Mouse (Mus musculus): Measurements from ENCODE around the gene Letmd1. TPM values are rescaled to one million over a fixed set of nuclear protein-coding genes. Genes with fewer than 3 reads are reported as not detected.

Gene Letmd1
- polyA plus RNA-seq, 2 experiments = 27.9 to 62.4 TPM

DNA sequence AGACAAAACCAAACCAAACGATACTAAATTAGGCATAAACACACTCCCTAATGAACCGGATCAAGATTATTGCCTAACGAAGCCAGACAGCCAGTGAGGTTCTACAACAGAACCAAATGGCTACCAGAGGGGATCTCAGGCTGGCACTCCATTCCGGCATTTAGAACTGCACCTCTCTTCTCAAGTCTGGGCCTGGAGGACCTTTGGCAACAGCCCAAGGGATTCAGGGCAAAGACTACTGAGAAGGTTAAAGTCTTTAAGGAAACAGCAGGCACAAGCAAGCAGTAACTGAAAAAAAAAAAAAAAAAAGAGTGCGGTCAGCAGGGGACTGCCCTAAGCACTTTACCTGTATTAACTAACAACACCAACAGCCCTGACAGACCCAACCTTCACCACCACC is 6.7 kb upstream of the Letmd1 start:
- Histone ChIP-seq H3K4me1 (ENCODE audit: control insufficient read depth, insufficient read depth, low read length) (no peaks in the 10 kb centered on the region), H3K4me2 (replicated peaks; ENCODE audit: low read depth, low read length, severe bottlenecking) (no peak overlapping the region), H3K27ac (replicated peaks; ENCODE audit: low read depth, low read length) (no peak overlapping the region), H3K36me3 (ENCODE audit: control insufficient read depth, insufficient read depth, low read length) (no peaks in the 10 kb centered on the region), H3K9ac (ENCODE audit: low read depth, low read length, severe bottlenecking) (no peak overlapping the region), H3K4me3 (replicated peaks; ENCODE audit: low read length) (no peak overlapping the region), H3K9me3 (ENCODE audit: control insufficient read depth, low read length) (no peaks in the 10 kb centered on the region), H3K27me3 (ENCODE audit: control insufficient read depth, insufficient read depth, low read length) (no peaks in the 10 kb centered on the region)
- 82% methylated on average over 5 of the region's 5 CpGs for WGBS
- no peak for TF ChIP-seq POLR2A (IDR thresholded peaks at IDR 0.05; ENCODE audit: borderline replicate concordance, extremely low read depth, insufficient read depth, insufficient read length)
- DNase-seq (ENCODE audit: low spot score) (no peak), ATAC-seq (ENCODE audit: low FRiP score, low read depth) (no peak)

DNA sequence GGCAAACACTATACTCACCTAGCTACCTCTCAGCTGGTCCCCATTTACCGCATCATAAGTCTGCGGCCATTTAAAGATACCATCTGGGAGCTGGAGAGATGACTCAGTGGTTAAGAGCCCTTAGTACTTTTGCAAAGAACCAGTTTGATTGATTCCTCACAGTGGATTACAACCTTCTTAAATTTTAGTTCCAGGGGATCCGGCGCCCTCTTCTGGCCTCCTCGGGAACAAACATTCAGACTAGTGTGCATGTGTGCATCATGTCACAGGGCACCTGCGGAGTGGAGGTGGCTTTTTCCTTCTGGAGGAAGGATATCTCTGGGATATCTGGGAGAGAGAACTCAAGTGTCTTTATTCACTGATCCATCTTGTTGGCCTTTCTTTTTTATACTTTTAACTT is 5.1 kb upstream of the Letmd1 start:
- Histone ChIP-seq H3K27me3 (ENCODE audit: control insufficient read depth, insufficient read depth, low read length) (no peaks in the 10 kb centered on the region), H3K36me3 (ENCODE audit: control insufficient read depth, insufficient read depth, low read length) (no peaks in the 10 kb centered on the region), H3K4me3 (replicated peaks; ENCODE audit: low read length) (no peak overlapping the region), H3K4me2 (replicated peaks; ENCODE audit: low read depth, low read length, severe bottlenecking) (no peak overlapping the region), H3K4me1 (ENCODE audit: control insufficient read depth, insufficient read depth, low read length) (peaks cover 8% of the 10 kb centered on the region; the same call in 1 of the 2 replicates), H3K27ac (replicated peaks; ENCODE audit: low read depth, low read length) (no peak overlapping the region), H3K9ac (ENCODE audit: low read depth, low read length, severe bottlenecking) (no peak overlapping the region), H3K9me3 (ENCODE audit: control insufficient read depth, low read length) (no peaks in the 10 kb centered on the region)
- ATAC-seq (ENCODE audit: low FRiP score, low read depth) (0 out of 2 replicates have a peak, but pooled peaks have one; percentile 20), DNase-seq (ENCODE audit: low spot score) (peak; percentile 40)
- 23% methylated on average over 6 of the region's 6 CpGs for WGBS
- TF ChIP-seq POLR2A (IDR thresholded peaks at IDR 0.05; ENCODE audit: borderline replicate concordance, extremely low read depth, insufficient read depth, insufficient read length) = no peak

DNA sequence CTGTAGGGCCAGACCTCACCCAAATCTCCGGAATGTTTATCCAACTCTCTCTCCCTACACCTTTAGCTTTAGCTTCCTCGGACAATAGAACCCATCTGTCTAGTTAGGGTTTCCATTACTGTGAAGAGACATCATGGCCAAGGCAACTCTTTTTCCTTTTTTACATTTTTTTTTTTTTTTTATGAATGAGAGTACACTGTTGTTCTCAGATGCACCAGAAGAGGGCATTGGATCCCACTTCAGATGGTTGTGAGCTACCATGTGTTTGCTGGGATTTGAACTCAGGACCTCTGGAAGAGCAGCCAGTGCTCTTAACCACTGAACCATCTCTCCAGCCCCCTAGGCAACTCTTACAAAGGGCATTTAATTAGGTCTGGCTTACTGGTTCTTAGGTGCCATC is 3.4 kb upstream of the Letmd1 start:
- Histone ChIP-seq H3K4me1 (ENCODE audit: control insufficient read depth, insufficient read depth, low read length) (peaks cover 17% of the 10 kb centered on the region), H3K36me3 (ENCODE audit: control insufficient read depth, insufficient read depth, low read length) (no peaks in the 10 kb centered on the region), H3K9me3 (ENCODE audit: control insufficient read depth, low read length) (no peaks in the 10 kb centered on the region), H3K4me2 (replicated peaks; ENCODE audit: low read depth, low read length, severe bottlenecking) (no peak overlapping the region), H3K9ac (ENCODE audit: low read depth, low read length, severe bottlenecking) (no peak overlapping the region), H3K27ac (replicated peaks; ENCODE audit: low read depth, low read length) (no peak overlapping the region), H3K4me3 (replicated peaks; ENCODE audit: low read length) (no peak overlapping the region), H3K27me3 (ENCODE audit: control insufficient read depth, insufficient read depth, low read length) (no peaks in the 10 kb centered on the region)
- 76% methylated on average over 2 of the region's 2 CpGs for WGBS
- TF ChIP-seq POLR2A (IDR thresholded peaks at IDR 0.05; ENCODE audit: borderline replicate concordance, extremely low read depth, insufficient read depth, insufficient read length) = no peak
- no peak for ATAC-seq (ENCODE audit: low FRiP score, low read depth)
- DNase-seq (ENCODE audit: low spot score) = no peak

DNA sequence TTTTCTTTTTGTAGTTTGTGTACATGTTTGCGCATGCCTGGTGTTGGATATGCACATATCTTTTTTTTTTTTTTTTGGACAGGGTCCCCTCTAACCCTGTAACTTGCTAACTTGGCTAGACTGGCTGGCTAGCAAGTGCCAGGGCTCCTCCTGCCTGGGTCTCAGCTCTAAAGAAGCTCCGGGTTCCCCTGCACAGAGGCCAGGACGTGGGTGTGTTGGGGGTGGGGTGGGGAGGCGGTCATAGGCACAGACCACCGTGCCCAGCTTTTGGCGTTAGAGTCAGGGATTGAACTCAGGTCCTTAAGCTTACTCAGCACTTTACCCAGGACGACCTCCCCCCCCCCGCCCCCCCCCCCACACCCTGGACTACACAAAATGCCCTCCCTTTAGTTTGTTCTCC is 1.1 kb upstream of the Letmd1 start:
- Histone ChIP-seq H3K27me3 (ENCODE audit: control insufficient read depth, insufficient read depth, low read length) (no peaks in the 10 kb centered on the region), H3K36me3 (ENCODE audit: control insufficient read depth, insufficient read depth, low read length) (peaks cover 4% of the 10 kb centered on the region; the same call in 1 of the 2 replicates), H3K4me1 (ENCODE audit: control insufficient read depth, insufficient read depth, low read length) (peaks cover 17% of the 10 kb centered on the region), H3K9me3 (ENCODE audit: control insufficient read depth, low read length) (no peaks in the 10 kb centered on the region), H3K4me2 (replicated peaks; ENCODE audit: low read depth, low read length, severe bottlenecking) (peak overlapping the region; percentile 81), H3K27ac (replicated peaks; ENCODE audit: low read depth, low read length) (no peak overlapping the region), H3K4me3 (replicated peaks; ENCODE audit: low read length) (no peak overlapping the region; the same call in 1 of the 2 replicates), H3K9ac (ENCODE audit: low read depth, low read length, severe bottlenecking) (no peak overlapping the region)
- no peak for TF ChIP-seq POLR2A (IDR thresholded peaks at IDR 0.05; ENCODE audit: borderline replicate concordance, extremely low read depth, insufficient read depth, insufficient read length)
- ATAC-seq (ENCODE audit: low FRiP score, low read depth) (no peak), DNase-seq (ENCODE audit: low spot score) (no peak)
- WGBS = 44% methylated on average over 7 of the region's 8 CpGs

DNA sequence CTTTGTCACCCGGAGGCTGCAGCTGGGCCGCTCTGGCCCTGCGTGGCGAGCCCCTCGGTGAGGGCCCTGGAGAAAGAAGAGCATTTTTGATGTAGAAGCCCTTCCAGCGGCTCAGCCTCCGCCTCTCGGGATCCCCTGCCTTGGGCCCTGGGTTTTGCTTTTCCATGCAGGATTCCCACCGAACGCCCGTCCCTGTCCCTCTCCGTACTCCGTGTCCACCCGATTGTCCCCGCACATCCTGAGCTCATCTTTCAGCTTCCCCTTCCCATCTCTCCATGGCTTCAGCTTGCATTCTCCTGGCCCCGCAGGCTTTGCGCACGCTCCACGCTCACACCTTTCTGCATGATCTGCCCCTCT is 344 bp downstream of the Letmd1 start:
- peaks cover 17% of the 10 kb centered on the region for H3K4me1 ChIP-seq (ENCODE audit: control insufficient read depth, insufficient read depth, low read length)
- 2% methylated on average over 19 of the region's 19 CpGs for WGBS
- peaks cover 10% of the 10 kb centered on the region for H3K36me3 ChIP-seq (ENCODE audit: control insufficient read depth, insufficient read depth, low read length)
- H3K27ac ChIP-seq (replicated peaks; ENCODE audit: low read depth, low read length) = no peak overlapping the region
- peak overlapping the region; percentile 82 for H3K4me3 ChIP-seq (replicated peaks; ENCODE audit: low read length)
- ATAC-seq (ENCODE audit: low FRiP score, low read depth) = 0 out of 2 replicates have a peak, but pooled peaks have one; percentile 10
- TF ChIP-seq POLR2A (IDR thresholded peaks at IDR 0.05; ENCODE audit: borderline replicate concordance, extremely low read depth, insufficient read depth, insufficient read length) = no peak
- peak overlapping the region; percentile 66 for H3K9ac ChIP-seq (ENCODE audit: low read depth, low read length, severe bottlenecking)
- H3K27me3 ChIP-seq (ENCODE audit: control insufficient read depth, insufficient read depth, low read length) = no peaks in the 10 kb centered on the region
- H3K4me2 ChIP-seq (replicated peaks; ENCODE audit: low read depth, low read length, severe bottlenecking) = peak overlapping the region; percentile 81
- H3K9me3 ChIP-seq (ENCODE audit: control insufficient read depth, low read length) = no peaks in the 10 kb centered on the region
- no peak for DNase-seq (ENCODE audit: low spot score)

DNA sequence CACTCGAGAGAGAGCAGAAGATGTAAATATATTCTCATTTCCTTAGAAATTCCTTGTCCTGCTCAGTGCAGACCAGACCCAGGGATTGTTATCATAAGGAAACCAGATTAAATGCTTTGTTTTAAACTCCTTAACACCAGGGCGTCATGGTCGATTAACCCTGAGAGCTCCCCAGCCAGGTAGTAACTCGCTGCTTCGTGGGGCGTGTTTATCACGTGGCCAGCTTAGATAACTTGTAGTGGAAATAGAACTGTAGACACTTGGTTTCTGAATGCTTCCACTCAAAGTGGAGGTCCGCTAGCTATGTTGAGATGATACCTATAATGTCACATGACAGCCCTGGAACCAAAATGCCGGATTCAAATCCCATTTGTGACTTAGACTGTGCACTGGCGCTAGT is 1.2 kb downstream of the Letmd1 start:
- DNase-seq (ENCODE audit: low spot score) = no peak
- H3K4me2 ChIP-seq (replicated peaks; ENCODE audit: low read depth, low read length, severe bottlenecking) = peak overlapping the region; percentile 81
- no peaks in the 10 kb centered on the region for H3K27me3 ChIP-seq (ENCODE audit: control insufficient read depth, insufficient read depth, low read length)
- H3K9me3 ChIP-seq (ENCODE audit: control insufficient read depth, low read length) = no peaks in the 10 kb centered on the region
- 72% methylated on average over 10 of the region's 10 CpGs for WGBS
- no peak for ATAC-seq (ENCODE audit: low FRiP score, low read depth)
- peaks cover 17% of the 10 kb centered on the region for H3K4me1 ChIP-seq (ENCODE audit: control insufficient read depth, insufficient read depth, low read length)
- peaks cover 17% of the 10 kb centered on the region for H3K36me3 ChIP-seq (ENCODE audit: control insufficient read depth, insufficient read depth, low read length)
- 0 out of 2 replicates have a peak overlapping the region, but pooled peaks have one; percentile 66 for H3K9ac ChIP-seq (ENCODE audit: low read depth, low read length, severe bottlenecking)
- TF ChIP-seq POLR2A (IDR thresholded peaks at IDR 0.05; ENCODE audit: borderline replicate concordance, extremely low read depth, insufficient read depth, insufficient read length) = no peak
- H3K27ac ChIP-seq (replicated peaks; ENCODE audit: low read depth, low read length) = no peak overlapping the region
- peak overlapping the region; percentile 82 for H3K4me3 ChIP-seq (replicated peaks; ENCODE audit: low read length)

All from limb, embryonic 14.5 days (tissue).